Mouse (Mus musculus): Measurements from ENCODE around the gene Liph.
"Not testable (repeated sequence)": the region's sequence is repeated elsewhere in the genome, so short reads cannot be mapped to it uniquely, and the experiment has no call there.

The Liph gene

DNA sequence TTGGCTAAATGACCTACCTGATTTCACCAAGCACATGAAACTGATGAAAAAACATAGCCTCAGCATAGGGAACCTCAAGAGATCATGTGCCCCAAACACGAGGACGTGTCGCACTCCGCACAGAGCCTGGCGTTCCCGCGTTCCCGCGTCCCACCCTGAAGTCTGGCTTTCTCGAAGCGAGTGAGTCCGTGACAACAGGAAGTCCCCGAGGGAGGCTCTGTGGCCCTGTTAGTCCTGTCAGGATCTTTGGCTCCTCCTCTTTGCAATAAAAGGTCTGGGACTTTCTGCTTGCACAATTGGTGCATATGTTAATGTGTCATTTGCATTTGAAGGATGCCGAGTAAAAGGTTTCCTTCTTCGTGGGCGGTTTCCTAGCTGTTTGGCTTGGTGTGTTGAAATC lies at the start of gene Liph:
Liph (minus strand) TSS at position 360 of the 400 bp plus-strand sequence.
- peak; percentile 94 for DNase-seq (ENCODE audit: low read depth, low spot score)

GRCm38 (mm10) chr16:22043830-22044229 lies 48.4 kb upstream of the Liph start:
- no peak for DNase-seq (ENCODE audit: low read depth, low spot score)

GRCm38 (mm10) chr16:22039978-22040377 lies 44.5 kb upstream of the Liph start:
- no peak for DNase-seq (ENCODE audit: low read depth, low spot score)

DNA sequence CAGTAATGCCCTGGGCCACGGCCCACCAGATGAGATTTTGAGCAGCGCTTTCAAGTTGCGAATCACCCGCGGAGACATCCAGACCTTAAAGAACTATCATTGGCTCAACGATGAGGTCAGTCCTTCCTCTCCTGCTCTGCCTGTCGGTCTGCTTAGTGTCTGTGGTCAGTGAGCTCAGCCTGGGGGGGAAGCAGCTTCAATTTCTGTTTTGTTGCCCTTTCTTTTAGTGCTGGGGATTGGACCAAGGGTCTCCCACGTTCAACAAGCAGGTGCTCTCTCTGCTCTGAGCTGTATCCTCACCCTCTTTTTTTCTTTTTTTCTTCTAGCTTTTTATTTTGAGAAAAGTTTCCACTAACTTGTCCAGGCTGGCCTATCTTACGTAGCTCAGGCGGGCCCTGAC lies 43.1 kb upstream of the Liph start:
- DNase-seq (ENCODE audit: low read depth, low spot score): no peak

GRCm38 (mm10) chr16:22027474-22027873 lies 32.0 kb upstream of the Liph start:
- no peak for DNase-seq (ENCODE audit: low read depth, low spot score)

DNA sequence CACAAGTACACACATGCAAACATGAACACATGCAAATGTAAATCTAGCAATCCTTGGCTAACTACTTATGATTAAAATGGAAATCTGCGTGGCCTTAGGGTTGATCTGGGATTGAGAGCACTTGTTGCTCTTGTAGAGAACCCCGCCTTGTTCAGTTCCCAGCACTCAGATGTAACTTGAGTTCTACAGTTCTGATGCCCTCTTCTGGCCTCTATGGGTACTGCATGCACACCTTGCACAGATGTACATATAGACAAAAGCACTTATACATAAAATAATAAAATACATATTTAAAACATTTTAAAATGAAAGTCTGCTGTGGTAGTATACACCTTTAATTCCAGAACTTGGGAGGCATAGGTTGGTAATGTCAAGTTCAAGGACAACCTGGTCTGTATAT lies 26.7 kb upstream of the Liph start:
- DNase-seq (ENCODE audit: low read depth, low spot score): peak; percentile 76

DNA sequence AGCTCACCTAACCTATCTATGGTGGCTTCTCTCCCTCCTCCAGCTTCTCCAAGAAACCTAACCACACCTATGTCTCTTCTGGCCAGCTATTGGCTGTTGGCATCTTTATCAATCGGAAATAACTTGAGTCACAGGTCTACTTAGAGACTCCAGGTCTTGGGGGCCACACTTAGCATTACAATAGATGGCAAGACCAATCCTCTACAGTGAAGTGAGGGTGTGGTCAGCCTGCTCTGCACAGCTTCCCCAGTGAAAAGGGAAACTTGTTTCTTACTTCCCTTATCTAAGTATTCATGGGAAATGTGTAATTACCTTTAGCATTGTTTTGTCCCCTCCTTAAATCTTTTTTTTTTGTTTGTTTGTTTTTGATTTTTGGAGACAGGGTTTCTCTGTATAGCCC lies 20.1 kb upstream of the Liph start:
- DNase-seq (ENCODE audit: low read depth, low spot score): peak; percentile 65

GRCm38 (mm10) chr16:22009596-22009995 lies 14.1 kb upstream of the Liph start:
- DNase-seq (ENCODE audit: low read depth, low spot score): peak; percentile 63

- peak; percentile 100 for DNase-seq (ENCODE audit: low read depth, low spot score)
Measured at GRCm38 (mm10) chr16:22009099-22009584, 13.7 kb upstream of the Liph start, which contains the start of gene Senp2. TSS of gene Senp2 (plus strand) at chr16:22009484.

DNA sequence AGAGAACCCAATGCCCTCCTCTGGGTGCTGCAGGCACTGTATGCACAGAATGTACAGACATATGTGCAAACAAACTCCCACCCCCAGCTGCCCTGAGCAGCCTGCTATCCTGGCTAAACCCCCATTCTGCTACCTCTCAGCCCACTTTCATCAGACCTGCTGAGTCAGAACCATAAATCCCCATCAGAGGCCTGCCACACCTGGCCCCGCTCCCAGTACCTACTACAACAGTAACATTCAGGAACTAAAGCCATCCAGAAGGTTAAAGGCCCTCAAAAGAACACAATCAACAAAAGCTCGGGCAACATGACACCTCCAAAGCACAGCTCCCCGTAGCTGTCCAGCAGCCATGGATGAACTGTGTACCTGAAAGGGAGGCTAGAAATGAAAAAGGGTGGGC lies 6.1 kb upstream of the Liph start:
- no peak for DNase-seq (ENCODE audit: low read depth, low spot score)

DNA sequence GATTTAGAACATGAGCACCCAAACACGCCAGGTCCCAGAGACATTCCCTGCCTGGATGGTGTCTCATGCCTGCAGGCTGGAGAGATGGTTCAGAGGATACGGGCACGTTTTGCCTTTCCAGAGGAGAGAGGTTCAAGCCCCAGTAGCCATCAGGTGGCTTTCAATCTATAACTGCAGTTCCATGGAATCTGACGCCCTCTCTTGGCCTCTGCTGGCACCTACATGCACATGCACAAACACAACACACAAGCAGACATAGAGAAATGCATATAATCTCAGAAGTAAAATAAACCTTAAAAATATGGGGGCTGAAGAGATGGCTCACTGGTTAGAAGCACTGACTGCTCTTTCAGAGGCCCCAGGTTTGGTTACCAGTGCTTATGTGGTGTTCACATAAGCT lies 5.7 kb upstream of the Liph start:
- peak; percentile 59 for DNase-seq (ENCODE audit: low read depth, low spot score)

DNA sequence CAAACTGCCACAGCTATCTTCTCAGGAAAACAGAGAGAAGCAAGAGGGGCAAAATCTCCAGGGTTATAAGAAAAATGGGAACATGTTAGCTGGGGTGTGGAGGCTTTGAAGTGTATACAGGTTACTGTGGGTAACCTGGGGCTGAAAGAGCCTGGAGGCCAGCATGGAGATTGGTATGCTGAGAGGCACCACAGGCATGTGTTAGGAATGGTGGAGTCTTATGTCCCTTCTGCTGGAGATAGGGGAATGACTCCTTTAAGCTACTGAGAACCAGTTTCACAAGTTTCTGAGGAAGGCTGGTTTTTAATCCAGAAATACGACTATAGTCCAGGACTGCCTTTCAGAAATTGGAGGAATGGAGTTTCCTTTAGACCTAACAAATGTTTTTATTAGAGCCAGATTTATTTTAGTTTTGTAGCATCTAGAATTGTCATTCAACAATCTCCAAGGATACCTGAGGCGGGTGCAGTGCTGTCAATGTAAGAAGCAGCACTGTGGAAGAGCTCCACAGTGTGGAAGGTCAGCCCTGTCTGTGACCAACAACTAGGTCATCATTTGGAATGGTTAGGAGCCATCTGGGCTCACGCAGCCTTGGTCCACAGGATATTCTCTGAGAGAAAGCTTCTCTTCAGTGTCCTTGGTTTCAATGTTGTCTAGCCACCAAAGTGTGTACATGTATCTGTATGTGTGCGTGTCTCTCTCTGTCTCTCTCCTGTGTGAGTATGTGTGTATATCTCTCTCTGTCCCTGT lies 4.7 kb upstream of the Liph start:
- no peak for DNase-seq (ENCODE audit: low read depth, low spot score)

DNA sequence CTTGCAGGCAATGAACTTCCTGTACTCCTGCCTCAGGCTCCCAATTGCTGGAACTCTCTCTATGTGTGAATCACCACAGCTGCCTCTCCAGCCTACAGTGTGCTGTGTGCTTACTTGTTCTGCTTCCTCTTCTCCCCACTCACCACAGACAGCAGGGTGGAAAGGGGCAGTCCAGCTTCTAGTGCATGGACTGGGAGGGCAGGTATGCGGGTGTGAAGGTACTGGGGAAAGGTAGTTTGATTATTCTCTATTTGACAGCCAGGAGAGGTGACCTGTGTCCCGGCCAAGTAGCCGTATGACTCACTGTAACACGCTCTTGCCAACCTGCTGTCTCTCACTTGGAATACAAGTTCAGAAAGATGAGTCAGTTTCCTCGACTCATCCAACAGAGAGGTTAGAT lies 2.6 kb upstream of the Liph start:
- no peak for DNase-seq (ENCODE audit: low read depth, low spot score)

GRCm38 (mm10) chr16:21996881-21997641 lies 1.6 kb upstream of the Liph start:
- peak; percentile 65 for DNase-seq (ENCODE audit: low read depth, low spot score)

GRCm38 (mm10) chr16:21996402-21996801 lies 939 bp upstream of the Liph start:
- no peak for DNase-seq (ENCODE audit: low read depth, low spot score)

DNA sequence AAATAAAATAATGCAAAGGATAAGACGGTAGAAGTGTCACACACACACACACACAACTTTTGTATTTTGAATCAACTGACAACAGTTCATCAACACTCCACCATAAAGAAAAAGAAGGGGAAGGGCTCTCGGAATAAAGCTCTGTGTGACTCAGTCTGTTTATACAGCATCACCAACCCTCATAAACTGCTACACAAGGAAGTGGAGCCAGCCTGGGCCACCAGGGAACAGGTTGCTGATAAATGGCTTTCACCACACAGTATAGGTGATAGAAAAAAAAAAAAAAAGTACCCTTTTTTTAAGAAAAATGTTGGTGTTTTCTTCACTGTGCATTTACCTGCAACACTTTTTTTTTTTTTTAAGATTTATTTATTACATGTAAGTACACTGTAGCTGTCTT lies 3.7 kb downstream of the Liph start:
- no peak for DNase-seq (ENCODE audit: low read depth, low spot score)

GRCm38 (mm10) chr16:21990893-21991292 lies 4.6 kb downstream of the Liph start:
- DNase-seq (ENCODE audit: low read depth, low spot score): not testable (repeated sequence)

DNA sequence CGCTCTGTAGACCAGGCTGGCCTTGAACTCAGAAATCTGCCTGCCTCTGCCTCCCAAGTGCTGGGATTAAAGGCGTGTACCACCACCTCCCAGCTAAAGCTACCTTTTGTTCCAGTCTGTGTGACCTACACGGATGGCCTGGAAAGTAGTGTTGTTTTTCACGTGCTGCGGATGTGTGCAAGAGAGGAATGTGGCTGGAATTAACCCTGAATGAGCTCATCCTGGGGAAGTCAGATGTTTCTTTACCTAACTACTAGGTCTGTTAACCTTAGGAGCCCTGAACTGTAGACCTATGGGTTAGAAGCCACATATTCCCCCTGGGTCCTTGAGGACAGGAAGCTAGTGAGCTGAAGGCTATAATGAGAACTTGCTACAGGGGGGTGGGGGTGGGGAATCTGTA lies 7.5 kb downstream of the Liph start:
- peak; percentile 76 for DNase-seq (ENCODE audit: low read depth, low spot score)

DNA sequence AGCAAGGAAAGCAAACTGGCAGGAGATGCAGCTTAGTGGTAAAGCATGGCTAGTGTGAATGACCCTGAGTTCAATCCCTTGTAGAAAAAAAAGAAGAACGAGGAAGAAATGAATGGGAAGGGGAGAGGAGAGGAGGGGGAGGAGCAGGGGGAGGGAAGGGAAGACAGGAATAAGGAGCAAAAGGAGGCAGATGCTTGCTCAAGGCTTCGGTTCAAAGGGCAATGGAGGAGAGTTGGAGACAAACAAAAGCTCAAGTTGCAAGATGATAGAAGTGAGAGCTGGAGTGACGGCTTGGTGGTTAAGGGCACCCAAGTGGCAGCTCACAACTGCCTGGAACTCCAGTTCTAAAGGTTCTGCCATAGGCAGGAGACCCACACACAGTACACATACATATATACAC lies 9.3 kb downstream of the Liph start:
- no peak for DNase-seq (ENCODE audit: low read depth, low spot score)

DNA sequence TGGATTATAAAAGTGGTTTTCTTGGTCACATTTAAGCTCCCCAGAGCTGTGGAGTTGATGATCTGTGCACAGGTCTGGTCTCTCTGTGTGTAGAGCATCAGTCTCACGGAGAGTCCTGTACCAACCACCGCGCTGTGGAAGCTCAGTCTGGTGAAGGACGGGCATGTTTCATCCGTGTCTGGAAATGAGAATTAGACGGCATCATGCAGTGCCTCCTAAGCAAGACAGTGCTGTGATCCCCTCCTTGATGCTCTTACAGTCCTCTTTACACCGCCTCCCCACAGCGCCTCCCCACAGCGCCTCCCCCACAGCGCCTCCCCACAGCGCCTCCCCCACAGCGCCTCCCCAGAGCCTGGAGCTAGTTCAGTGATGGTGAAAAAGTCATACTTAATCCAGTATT lies 11.4 kb downstream of the Liph start:
- DNase-seq (ENCODE audit: low read depth, low spot score): peak; percentile 55

DNA sequence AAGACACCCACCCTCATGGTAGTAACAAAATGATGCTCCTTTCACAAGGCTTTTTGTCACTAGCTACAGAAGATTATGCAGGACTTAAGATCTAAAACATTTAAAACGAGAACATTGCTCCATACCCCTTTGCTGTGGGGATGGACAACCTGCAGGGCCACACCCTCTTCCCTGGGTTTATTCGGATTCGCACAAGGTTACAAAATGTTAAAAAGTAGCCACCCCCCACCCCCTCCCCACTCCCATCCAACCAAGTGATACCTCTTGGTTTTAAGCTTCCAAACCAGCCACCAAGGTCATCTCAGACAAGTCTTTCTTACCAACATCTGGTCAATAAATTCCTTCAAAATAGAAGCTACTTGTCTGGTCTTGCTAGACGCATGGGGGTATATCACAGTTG lies 11.9 kb downstream of the Liph start:
- peak; percentile 67 for DNase-seq (ENCODE audit: low read depth, low spot score)

DNA sequence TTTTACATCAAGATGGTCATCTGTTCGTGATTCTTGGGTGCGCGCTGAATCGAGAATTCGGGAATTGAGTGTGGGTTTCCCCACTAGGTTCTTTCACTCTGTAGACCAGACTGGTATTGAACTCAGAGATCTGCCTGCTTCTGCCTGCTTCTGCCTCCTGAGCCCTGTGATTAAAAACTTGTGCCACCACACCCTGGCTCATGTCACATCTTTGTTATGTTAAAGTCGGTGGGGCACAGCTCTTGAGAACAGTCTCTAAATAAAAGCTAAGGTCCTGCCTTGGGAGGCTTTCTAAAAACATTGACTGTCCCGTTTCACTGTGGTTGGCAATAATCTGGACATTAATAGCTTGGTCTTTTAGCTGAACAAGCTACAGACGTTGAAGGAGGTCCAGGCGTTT lies 12.3 kb downstream of the Liph start:
- DNase-seq (ENCODE audit: low read depth, low spot score): peak; percentile 70

GRCm38 (mm10) chr16:21977347-21977746 lies 18.1 kb downstream of the Liph start:
- no peak for DNase-seq (ENCODE audit: low read depth, low spot score)

All from ZHBTc4 (cell line).